Mouse (Mus musculus) liver, adult (tissue): ENCODE data around the gene Prdm12.

ENCODE experiments used
- GATA4 ChIP-seq: IDR thresholded peaks from 2 replicates; pipeline ENCODE4 v1.6.1; 2014; ENCODE audit warnings: mild to moderate bottlenecking, low read length; ENCODE audit not compliant: insufficient replicate concordance

Prdm12 gene

DNA sequence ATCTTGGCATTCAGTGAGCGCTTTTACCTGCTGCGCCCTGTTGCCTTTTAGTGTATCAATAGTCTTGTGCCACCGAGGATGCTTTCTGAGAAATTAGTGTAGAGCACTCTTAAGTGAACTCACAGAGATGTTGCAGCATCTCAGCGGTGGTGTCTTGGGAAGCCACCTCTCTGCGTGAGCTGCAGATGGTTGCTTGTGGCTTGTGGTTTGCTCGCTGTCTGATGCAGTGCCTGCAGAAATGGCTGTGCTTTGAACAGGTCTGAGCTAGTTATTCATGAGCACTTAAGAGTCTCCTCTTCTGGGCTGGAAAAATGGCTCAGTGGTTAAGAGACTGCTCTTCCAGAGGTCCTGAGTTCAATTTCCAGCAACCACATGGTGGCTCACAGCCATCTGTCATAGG lies 38.8 kb downstream of the Prdm12 start:
- no peak for TF ChIP-seq GATA4

DNA sequence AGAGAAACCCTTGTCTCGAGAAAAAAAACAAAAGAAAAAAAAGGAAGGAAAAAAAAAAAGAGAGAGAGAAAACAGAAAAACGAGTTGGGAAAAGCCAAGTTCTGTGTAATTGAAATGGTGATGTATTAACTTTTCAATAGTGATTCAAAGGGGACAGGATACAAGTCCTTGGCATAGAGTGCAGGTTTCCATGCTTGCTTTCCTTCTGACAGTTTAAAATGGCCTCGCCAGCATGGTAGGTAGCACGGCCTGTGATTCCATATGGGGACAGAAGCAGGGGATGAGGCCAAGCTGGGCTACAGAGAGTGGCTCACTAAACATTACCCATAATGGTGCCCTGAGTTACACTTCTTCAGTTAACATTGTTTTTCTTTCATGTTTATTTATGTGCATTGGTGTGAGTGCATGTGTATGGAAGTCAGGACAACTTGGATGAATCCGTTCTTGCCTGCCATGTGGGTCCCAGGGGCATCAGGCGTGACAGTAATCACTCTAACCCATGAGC lies 41.9 kb downstream of the Prdm12 start:
- TF ChIP-seq GATA4 = no peak

DNA sequence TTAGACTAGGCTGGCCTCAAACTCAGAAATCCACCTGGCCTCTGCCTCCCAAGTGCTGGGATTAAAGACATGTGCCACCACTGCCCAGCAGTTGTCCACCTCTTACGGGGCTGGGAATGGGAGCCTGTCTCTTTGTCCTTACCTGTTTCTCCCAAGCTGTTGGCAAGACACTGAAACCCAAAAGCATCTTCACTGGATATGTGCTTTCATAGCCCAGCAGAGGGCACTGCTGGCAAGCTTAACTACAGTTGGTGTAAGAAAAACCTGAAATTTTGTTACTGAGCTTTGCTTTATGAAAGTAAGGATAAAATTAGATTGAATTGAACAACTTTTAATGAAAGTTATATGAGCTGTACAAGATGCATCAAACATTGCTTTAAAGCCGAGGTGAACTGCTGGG lies 43.8 kb downstream of the Prdm12 start:
- TF ChIP-seq GATA4 = no peak

DNA sequence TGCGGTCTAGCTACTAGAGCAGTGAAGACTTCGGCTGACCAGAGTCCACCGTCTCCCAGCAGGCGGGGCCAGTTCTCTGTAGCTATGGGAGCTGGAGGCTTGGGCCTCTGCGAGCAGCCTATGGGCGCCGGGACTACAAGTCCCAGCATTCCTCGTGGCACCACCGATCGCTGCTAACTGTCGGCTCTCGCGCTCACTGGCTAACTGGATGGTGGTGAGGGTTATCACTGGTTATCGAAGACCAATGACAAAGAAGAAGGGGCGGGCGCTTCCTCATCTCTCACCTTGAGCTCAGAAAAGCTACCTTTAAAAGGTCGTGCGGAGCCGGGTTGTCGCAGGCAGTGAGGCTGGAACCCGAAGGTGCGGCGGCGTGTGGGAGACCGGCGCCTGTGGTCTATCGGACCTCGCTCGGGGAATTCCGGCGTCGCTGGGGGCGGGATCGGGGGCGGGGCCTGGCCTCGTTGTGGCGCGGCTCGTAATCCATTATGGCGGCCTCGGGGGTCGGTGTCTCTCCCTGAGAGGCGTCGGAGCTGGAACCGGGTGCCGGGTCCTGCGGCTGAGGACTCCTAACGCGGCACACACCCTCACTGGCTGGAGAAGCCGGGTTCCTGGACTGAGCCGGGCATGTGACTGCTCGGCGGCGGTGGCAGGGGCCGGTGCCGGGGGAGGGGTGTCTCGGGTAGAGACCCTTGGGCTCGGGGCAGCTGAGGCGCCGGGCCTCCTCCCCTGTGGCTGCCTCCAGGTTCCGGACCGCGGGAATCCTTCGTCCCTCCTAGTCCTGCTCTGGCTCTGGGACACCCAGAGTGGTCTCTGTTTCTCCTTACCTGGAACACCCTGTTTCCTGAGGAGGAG lies 48.5 kb downstream of the Prdm12 start, which contains the start of gene Abl1:
TSS of gene Abl1 (plus strand) at position 303 of the 852 bp plus-strand sequence.
- no peak; the same call in 1 of the 2 replicates for TF ChIP-seq GATA4

DNA sequence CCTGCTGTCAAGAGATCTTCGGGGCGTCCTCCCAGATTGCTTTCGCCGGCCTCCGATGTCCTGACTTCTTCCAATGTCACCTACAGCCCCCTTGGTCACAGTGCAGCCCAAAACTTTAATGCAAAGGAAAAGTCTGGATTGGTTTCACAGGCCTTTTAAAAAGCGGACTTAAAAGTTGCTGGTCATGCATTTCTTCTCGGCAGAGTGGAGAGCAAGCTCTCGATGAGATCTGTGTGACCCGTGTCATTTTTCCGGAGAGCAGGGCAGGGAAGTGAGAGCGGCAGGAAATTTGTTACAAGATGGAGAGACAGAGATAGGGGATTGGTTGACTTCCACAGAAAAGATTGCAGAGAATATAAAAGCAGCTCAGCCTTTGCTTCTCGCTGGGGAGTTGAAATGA lies 49.2 kb downstream of the Prdm12 start:
- peak; percentile 62; the same call in 1 of the 2 replicates for TF ChIP-seq GATA4

DNA sequence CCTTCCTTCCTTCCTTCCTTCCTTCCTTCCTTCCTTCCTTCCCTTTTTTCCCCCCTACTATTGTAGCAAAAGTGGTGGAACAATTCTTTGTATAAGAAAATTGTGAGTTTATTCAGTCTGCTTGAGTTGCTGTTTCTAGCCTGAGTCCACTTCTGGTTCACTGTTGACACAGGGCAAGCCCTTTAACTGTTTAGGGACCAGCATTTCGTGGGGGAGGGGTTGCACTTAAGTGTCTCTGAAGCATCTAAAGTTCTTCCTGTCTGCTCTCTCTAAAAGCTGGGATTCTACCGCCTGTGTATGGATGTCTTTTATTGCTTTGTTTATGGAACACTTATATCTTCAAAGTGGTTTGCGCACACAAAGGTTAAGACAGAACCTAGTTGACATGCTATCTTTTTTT lies 50.2 kb downstream of the Prdm12 start:
- no peak for TF ChIP-seq GATA4

DNA sequence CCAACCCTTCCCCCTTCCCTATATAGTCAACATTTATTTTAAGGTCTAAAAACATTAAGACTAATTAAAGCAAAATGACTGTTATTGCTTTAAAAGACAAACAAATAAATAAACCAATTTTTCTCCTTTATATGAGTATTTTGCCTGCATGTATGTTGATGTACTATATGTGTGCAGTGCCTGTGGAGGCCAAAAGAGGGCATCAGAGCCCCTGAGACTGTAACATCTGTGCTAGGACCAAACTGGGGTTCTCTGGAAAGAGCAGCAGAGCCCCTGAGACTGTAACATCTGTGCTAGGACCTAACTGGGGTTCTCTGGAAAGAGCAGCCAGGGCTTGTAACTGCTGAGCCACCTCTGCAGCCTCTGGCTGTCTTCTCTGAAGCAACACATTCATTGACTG lies 58.4 kb downstream of the Prdm12 start:
- no peak for TF ChIP-seq GATA4

DNA sequence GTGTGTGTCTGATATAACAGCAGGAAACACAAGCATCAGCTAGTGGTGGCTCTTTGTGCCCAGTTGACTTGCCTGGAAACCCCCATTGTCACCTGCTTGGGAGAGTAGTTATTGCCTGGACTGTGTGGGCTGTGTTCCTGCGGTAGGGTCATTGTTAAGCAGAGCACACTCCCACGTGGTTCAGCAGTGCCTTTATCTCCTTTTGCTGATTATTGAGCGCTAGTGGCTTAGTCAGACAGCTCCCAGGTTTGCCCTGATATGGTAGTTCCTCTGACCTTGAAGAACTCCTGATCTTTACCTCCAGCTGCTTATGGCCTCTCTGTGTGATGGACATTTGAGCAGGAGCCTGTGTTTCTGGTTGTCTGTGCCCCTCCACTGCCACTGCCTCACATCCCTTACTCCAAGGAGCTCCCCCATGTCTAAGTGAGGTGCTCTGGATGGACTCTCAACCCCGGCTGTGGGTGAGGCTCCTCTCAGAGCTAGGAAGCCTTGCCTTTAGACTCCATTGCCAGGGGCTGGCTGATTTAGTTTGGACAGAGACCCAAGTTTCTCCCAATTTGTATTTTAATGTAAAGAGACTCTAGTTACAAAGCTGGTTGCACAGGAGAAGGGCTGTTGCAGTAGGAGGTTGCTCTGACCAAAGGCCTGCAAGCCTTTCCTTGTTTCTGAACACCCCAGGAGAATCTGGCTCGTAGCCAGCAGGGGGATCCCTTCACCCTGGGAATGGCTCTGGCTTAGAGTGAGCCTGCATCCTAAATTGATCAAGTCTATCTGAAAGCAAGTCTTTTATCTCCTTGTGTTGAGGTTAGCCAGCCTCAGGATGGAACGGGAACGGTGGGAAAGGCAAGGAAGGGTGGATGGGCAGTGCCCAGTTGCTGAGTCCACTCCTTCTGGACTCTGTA lies 61.0 kb downstream of the Prdm12 start:
- TF ChIP-seq GATA4 = no peak

DNA sequence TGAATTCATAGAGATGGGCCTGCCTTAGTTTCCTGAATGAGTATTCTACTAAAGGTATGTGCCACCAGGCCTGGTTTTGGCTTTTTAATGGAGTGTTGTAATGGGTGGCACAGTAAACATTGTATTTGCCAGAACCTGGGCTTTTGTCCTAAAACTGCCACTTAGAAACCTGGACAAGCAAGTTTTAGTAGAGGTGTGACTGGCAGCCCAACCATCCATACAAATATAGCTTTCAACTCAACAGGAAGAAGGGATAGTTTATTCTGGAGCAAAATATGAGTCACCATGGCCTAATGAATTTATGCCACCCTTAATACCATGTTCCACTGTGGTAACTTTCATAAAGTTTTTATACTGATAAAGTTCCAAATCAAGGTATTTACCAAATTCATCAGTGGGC lies 63.4 kb downstream of the Prdm12 start:
- no peak for TF ChIP-seq GATA4
